Mouse (Mus musculus) ES-E14 (cell line): ENCODE measurements at regions not wholly inside any gene's neighbourhood (a gene's known extent, or its start where the extent isn't known, plus 50 kb on each side); places are given as distances from the start of the nearest gene placed in this dataset.
A peak's percentile ranks its signal among the peaks of the same experiment; 100 is the strongest.

Experiments
- DNase-seq: peaks from one replicate; pipeline ENCODE4 v3.0.0-alpha.2; 2013; ENCODE audit warnings: low read depth, low spot score
- H3K27ac ChIP-seq: 2 replicates; pipeline ENCODE4 v1.5.1; 2012; ENCODE audit warnings: low read depth, mild to moderate bottlenecking, low read length, moderate library complexity, mixed read lengths; ENCODE audit not compliant: poor library complexity, insufficient read depth, severe bottlenecking
- H3K36me3 ChIP-seq: 2 replicates; pipeline ENCODE4 v1.6.1; 2012; ENCODE audit warnings: mild to moderate bottlenecking, low read length, moderate library complexity, mixed read lengths; ENCODE audit not compliant: control insufficient read depth, poor library complexity, insufficient read depth, severe bottlenecking
- H3K4me1 ChIP-seq, 2 experiments: fragments of 150-350 bp in 1 of 2; sonication (generic) in 1 of 2; 2 replicates each; pipeline ENCODE4 v1.6.1; 2012; ENCODE audit warnings: low read length in 2 of 2, mild to moderate bottlenecking in 1 of 2, mixed read lengths in 1 of 2; ENCODE audit not compliant: control insufficient read depth in 2 of 2, insufficient read depth in 2 of 2, poor library complexity in 1 of 2
- H3K4me3 ChIP-seq, 2 experiments: fragments of 150-350 bp in 1 of 2; sonication (generic) in 1 of 2; 2 replicates each; pipeline ENCODE4 v1.5.1; 2012; ENCODE audit warnings: low read length in 2 of 2, low read depth in 1 of 2, mild to moderate bottlenecking in 1 of 2, mixed read lengths in 1 of 2; ENCODE audit not compliant: insufficient read depth in 1 of 2, poor library complexity in 1 of 2, severe bottlenecking in 1 of 2
- H3K9ac ChIP-seq: 2 replicates; pipeline ENCODE4 v1.6.1; 2012; ENCODE audit warnings: low read depth, mild to moderate bottlenecking, low read length, mixed read lengths; ENCODE audit not compliant: poor library complexity, insufficient read depth, severe bottlenecking
- H3K9me3 ChIP-seq: fragments of 150-350 bp; sonication (generic); 2 replicates; pipeline ENCODE4 v1.6.1; 2012; ENCODE audit warnings: low read depth, mild to moderate bottlenecking, low read length; ENCODE audit not compliant: control insufficient read depth, insufficient read depth
- CHD2 ChIP-seq: IDR thresholded peaks from 2 replicates; pipeline ENCODE4 v1.6.1; 2014; ENCODE audit warnings: mild to moderate bottlenecking, low read depth, low read length, inconsistent platforms
- HCFC1 ChIP-seq: IDR thresholded peaks from 2 replicates; pipeline ENCODE4 v1.6.1; 2012; ENCODE audit warnings: low read length, inconsistent platforms, borderline replicate concordance; ENCODE audit not compliant: insufficient read depth
- MAFK ChIP-seq: IDR thresholded peaks from 2 replicates; pipeline ENCODE4 v1.6.1; 2014; ENCODE audit warnings: mild to moderate bottlenecking, low read depth, low read length, inconsistent platforms; ENCODE audit not compliant: insufficient read depth
- ZC3H11A ChIP-seq: IDR thresholded peaks from 2 replicates; pipeline ENCODE4 v1.6.1; 2012; ENCODE audit warnings: low read depth, mild to moderate bottlenecking, inconsistent platforms, low read length, borderline replicate concordance
- ZNF384 ChIP-seq: IDR thresholded peaks from 2 replicates; pipeline ENCODE4 v1.6.1; 2012; ENCODE audit warnings: low read depth, low read length, inconsistent platforms
- in situ Hi-C, 2 experiments: fragments of 600-800 bp; cut with MboI; formaldehyde crosslinking; loops; one replicate each; pipeline ENCODE4 v1.15.1; 2025; ENCODE audit warnings: low sequenced_read_pairs in 2 of 2, inconsistent platforms in 1 of 2; ENCODE audit not compliant: unreplicated experiment in 2 of 2

DNA sequence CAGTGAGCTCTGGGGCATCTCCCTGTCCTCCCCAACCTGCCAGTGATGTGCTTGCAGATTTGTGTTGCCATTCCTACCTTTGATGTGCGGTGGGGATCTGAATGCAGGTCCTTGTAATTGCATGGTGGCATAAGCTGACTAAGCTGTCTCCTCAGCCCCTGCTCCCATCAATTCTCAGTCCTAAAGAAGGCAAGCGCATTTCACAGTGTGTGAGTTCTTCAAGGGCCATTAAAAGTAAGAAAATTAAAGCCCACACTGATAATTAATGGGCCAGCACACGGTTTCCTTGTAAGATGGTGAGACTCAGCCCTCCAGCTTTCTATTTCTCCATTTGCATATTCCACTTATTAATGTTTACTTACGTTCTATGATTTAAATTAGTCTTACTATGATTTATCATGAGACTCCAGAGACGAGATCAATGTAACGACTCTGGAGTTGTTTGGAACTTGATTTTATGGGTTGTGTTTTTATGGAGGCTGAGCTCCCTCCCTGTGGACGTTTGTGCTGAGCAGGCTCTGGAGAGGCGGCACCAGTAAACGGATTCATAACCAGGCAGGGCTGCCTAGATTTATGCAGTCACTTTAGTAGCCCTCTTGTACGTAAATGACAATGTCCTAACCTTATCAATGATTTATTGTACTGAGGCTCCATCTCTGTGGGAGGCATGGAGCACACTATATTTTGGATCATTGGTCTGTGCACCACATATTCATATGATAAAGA lies 253.9 kb downstream of the Adra2a start:
- H3K27ac ChIP-seq: no peak overlapping the region
- TF ChIP-seq ZC3H11A: no peak
- TF ChIP-seq CHD2: no peak
- no peak for TF ChIP-seq HCFC1
- TF ChIP-seq MAFK: no peak
- no peak for TF ChIP-seq ZNF384
- DNase-seq: no peak
- H3K9me3 ChIP-seq: no peaks in the 10 kb centered on the region
- no peak overlapping the region for H3K4me3 ChIP-seq
- in situ Hi-C loops: no loop called here
- no peak overlapping the region for H3K9ac ChIP-seq
- H3K36me3 ChIP-seq: no peaks in the 10 kb centered on the region
- H3K4me1 ChIP-seq: no peaks in the 10 kb centered on the region

DNA sequence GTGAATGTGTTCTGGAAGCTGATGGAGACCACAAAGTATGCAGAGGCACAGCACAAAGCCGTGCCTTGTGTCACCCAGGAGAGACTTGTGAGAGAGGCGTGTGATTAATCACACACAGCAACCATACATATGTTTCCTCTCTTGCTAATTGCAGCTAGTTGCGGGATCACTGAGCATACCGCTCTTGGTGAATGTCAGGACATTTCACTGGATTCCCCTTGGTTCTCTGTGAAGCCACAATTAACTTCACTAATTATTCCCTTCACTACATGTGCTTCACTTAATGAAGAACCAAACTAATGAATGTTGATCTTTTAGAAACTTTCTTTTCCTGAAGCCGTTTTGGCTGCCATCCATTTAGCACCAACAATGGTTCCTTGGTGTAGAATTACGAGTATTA lies 267.3 kb downstream of the Adra2a start:
- no peak for DNase-seq

DNA sequence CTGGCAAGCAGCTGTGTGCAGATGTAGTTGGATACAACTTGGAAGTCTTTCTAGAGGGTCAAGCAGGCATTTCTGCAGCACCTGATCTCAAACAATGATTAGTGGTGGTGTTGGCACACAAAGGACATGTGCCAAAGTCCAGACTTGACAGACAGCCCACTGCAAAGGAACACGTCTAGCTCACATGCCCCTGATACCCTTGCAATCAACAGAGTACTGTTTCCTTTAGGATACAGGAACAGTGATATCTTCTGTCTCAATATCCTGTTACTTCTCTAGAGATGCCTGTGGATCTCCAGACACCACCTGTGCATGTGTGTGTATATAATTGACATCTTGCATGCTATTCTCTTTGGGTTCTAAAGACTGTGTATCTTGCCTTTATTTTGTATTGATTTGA lies 267.8 kb downstream of the Adra2a start:
- no peak for DNase-seq
- TF ChIP-seq CHD2 (no peak), ZNF384 (no peak), ZC3H11A (no peak), HCFC1 (no peak), MAFK (no peak)
- no peak overlapping the region for H3K9ac ChIP-seq
- no peaks in the 10 kb centered on the region for H3K9me3 ChIP-seq
- H3K27ac ChIP-seq: no peak overlapping the region
- H3K4me1 ChIP-seq: no peaks in the 10 kb centered on the region
- no peak overlapping the region for H3K4me3 ChIP-seq
- in situ Hi-C loops: no loop called here
- H3K36me3 ChIP-seq: no peaks in the 10 kb centered on the region; the same call in 1 of the 2 replicates

More for the DNA sequence above, 267.3 kb downstream of the Adra2a start:
- Histone ChIP-seq H3K27ac (no peak overlapping the region), H3K4me1 (no peaks in the 10 kb centered on the region), H3K9ac (no peak overlapping the region), H3K9me3 (no peaks in the 10 kb centered on the region), H3K36me3 (no peaks in the 10 kb centered on the region; the same call in 1 of the 2 replicates), H3K4me3 (no peak overlapping the region)
- TF ChIP-seq CHD2 (no peak), MAFK (no peak), ZNF384 (no peak), HCFC1 (no peak), ZC3H11A (no peak)
- in situ Hi-C loops: no loop called here

DNA sequence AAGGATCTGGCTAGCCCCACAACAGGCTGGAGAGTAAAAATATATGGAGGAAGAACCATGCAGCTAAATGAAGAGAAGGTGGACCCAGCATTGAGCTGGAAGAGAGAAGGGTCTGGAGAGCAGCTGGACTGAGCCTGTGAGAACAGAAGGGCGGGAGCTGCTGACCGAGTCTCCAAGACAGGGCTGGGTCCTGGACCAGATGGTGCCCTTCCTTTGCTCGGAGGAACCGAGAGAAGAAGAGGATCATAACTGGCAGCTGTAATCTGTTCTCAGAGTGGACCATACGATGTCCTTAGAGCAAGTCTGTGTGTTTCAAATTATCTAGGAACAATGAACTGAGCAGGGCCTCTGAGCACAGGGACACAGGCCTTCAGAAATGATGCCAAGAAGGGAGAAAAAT lies 279.3 kb downstream of the Adra2a start:
- DNase-seq: no peak

DNA sequence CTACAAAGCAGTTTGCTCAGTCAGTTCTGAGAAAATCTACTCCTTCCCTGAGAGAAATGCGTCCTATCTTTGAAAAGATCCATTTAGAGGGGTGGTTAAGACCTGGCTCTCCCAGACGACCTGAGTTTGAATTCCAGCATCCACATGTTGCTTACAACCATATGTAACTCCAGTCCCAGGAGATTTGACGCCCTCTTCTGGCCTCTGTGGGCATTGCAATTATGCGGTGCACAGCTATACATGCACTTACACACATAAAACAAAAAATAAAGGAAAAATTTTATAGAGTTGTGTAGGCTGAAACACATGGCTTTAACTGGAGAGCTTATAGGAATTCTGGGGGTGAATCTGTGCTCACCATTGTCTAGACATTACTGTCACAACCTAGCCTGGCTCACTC lies 281.0 kb downstream of the Adra2a start:
- Histone ChIP-seq H3K27ac (no peak overlapping the region), H3K9ac (no peak overlapping the region), H3K4me3 (no peak overlapping the region), H3K9me3 (no peaks in the 10 kb centered on the region), H3K36me3 (no peaks in the 10 kb centered on the region), H3K4me1 (no peaks in the 10 kb centered on the region)
- in situ Hi-C loops: no loop called here
- TF ChIP-seq CHD2 (no peak), ZC3H11A (no peak), HCFC1 (no peak), MAFK (no peak), ZNF384 (no peak)
- peak; percentile 16 for DNase-seq

More for the DNA sequence above, 279.3 kb downstream of the Adra2a start:
- TF ChIP-seq HCFC1: no peak
- no peak for TF ChIP-seq ZC3H11A
- no peak for TF ChIP-seq MAFK
- no peak for TF ChIP-seq ZNF384
- no peak for TF ChIP-seq CHD2
- Histone ChIP-seq H3K36me3 (no peaks in the 10 kb centered on the region), H3K4me3 (no peak overlapping the region), H3K4me1 (no peaks in the 10 kb centered on the region), H3K9ac (no peak overlapping the region), H3K27ac (no peak overlapping the region), H3K9me3 (no peaks in the 10 kb centered on the region)
- in situ Hi-C loops: no loop called here
